Mouse (Mus musculus) layer of hippocampus, postnatal 25 days (tissue): Measurements from ENCODE around the gene Nkd2. TPM values are rescaled to one million over a fixed set of nuclear protein-coding genes. Genes with fewer than 3 reads are reported as not detected.

Experiments used
- DNase-seq, 2 experiments: peaks; one replicate each; pipeline ENCODE4 v3.0.0; 2022; ENCODE audit warnings: mixed read lengths in 2 of 2, low spot score in 1 of 2; ENCODE audit errors: extremely low spot score in 1 of 2
- total RNA-seq, 2 experiments: library from RNA; stranded (reverse); gene quantifications; 2 replicates each; pipeline ENCODE4 v1.2.3; 2021

Nkd2 gene
- 1 to 10 TPM; 5.1 to 8.3 TPM for total RNA-seq

DNA sequence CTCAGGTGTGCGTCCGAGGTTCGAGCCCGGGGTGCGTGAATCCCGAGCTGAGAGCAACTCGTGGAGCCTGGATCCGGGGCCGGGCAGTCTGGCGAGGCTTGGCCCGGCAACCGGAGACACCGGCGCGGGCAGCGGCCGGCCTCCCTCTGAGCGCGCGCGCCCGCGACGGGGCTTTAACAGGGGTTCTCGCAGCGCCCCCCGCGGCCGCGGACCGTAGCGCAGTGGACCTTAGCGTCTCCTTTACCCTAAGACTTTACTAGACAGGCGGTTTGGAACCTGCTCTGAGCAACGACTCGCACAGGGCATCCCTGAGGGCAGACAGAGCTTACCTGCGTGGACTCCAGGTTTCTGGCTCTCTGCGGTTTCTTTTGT is at the start of gene Nkd2:
Gene Nkd2 (minus strand): TSS at position 167 of the 372 bp plus-strand sequence.
- peak; percentile 74 to 83 for DNase-seq

DNA sequence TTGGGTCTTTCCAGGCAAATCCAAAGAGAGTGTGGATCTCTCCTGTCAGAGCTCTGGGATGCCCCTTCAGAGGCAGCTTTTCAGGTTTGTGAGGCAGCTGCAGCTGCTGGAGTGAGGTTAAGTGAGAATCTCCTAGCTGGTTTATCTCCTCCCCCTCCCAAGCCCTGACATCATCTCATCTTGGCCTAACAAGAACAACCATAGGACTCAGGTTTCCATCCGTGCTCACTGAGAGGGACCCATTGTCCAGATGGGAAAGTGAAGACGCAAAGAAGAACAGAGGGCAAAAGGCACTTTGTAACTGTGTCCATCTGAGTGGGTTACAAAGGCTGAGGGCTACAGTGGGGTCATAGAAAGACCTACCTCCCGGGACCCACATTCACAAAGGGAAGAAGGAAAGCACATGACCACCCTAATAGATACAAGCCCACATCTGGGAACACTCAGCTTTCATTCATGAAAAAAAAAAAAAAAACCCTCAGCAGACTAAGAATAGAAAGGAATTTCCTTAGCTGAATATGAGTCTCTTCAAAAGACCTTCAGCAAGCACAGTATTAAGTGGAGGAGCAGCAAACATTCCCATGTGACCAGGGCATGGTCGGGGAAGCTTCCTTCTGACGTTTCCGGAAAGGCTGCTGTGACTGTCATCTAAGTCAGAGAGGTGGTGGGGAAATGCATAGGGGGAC is 45.2 kb upstream of the Nkd2 start:
- no peak for DNase-seq

DNA sequence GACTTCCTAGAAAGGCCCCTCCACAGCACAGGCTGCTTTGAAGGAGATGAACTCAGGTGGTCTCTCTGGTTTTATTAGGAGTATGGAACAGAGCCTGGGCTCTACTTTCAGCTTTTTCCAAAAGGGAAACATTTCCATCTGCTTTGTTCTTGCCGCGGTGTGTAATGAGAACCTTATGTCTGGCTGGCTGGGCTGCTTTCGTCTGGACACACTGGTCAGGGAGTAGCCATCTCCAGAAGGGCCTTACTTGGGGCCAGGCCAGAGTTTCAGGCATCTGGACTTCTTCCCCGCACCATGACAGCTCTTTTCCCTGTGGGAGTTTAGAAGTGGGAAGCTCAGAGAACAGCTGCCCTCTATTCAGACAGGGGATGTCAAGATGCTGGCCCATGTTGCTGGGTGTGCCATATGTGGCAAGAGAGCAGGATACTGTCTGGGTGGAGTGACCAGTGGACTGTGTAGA is 40.0 kb upstream of the Nkd2 start:
- DNase-seq = no peak

DNA sequence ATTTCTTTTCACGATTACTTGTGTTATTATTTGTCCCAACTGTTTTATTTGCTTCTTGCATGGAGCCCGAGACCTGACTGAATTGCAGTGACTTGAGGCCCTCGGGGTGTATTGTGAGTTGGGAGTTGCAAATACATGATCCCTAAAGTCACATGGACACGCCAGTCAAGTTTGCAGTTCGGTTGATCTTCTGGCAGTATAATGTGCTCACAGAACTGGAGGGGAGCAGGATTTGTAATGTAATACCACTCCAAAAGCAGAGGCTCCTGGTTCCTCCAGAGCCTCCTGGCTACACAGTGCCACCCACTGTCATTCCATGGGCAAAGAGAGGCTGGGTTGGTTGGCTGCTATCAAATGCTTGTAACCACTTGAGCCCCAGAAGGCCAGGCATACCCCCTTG is 39.2 kb upstream of the Nkd2 start:
- no peak for DNase-seq

DNA sequence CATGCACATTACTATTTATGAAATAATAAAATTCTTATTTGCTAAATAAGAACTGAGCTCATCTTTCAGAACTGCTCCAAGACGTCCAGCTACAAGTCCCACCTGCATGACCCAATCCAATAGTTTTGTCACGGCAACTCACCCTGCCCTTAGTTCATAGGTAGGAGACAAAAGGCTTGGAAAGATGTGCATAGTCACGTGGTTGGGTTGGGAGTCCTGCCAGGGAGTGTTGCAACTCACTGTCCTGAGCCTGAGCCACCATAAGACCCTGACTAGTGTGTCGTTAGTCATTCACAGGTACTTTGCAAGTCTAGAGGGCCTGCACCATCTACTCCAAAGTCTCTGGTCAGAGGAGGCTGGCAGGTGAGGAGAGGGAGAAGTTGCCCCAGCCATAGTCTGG is 38.6 kb upstream of the Nkd2 start:
- no peak for DNase-seq

DNA sequence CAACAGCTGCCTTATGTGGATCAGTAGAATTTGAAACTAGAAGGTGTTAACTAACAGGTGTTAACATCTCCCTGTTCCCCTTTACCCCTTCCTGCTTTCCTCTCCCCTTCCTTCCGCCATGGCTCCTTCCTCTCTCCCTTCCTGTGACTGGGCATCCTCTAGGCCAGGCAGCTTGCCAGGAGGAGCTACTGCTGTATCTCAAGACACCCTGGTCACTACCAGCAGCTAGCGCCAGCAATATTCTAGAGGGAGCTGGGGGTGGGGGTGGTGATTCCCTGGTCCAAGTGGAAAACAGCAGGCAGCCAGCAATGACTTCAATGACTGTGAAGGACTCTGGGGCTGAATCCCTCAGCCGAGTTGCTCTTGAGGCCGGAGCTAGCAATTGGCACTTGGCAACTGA is 38.2 kb upstream of the Nkd2 start:
- no peak for DNase-seq

DNA sequence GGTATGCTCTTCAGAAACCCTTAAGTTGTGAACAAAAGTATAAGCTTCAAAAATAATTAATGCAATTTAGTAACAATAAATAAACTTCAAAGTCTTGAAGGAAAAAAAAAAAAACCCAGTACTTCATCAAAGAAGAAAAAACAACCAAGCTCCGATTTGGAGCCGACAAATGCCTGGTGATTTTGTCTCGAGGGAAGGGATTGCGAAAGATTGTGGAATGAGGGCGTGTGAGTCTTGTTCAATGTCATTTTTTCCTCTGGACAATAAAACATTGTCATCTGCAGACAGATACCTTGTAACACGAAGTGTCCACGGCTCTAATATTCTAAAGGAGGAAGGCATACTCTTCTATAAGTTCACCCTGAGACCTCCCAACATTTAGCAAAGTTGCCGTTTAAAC is 33.9 kb upstream of the Nkd2 start:
- DNase-seq = no peak

DNA sequence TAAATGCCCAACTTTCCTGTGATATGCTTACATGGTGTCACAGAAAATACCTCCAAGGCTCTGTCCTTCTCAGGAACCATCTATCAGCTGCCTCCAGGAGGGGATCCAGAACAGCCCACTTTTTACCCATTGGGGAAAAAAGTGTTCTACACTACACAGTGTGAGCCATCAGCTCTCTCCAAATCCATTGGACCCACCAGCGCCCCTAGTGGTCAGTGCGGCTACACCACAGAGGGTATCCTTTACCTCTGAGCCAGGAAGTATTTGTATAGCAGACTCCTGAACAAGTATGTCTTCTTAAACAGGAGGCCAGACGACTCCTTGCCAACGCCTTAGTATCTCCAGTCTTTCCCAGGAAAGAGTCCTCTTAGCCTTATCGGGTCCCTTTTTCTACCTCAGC is 32.4 kb upstream of the Nkd2 start:
- peak in 1 of 2 experiments; percentile 63 for DNase-seq

DNA sequence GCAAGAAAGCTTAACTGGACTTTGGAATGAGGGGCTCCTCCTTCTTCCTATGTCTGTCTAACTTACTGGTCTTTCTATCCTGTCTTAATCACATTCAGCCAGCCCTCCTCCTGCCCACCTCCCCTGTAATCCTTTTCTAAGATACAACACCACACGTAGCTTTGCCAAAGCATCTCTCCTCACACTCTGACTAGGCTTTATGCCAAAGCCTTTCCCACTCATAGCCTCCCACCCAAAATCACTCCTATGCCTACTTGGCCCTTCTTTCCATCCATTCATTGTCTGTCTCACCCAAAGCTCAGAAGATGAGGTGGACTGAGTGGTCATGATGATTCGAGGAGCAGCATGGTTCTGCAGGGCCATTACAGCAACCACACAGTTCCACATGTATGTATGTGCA is 24.7 kb upstream of the Nkd2 start:
- DNase-seq = no peak

DNA sequence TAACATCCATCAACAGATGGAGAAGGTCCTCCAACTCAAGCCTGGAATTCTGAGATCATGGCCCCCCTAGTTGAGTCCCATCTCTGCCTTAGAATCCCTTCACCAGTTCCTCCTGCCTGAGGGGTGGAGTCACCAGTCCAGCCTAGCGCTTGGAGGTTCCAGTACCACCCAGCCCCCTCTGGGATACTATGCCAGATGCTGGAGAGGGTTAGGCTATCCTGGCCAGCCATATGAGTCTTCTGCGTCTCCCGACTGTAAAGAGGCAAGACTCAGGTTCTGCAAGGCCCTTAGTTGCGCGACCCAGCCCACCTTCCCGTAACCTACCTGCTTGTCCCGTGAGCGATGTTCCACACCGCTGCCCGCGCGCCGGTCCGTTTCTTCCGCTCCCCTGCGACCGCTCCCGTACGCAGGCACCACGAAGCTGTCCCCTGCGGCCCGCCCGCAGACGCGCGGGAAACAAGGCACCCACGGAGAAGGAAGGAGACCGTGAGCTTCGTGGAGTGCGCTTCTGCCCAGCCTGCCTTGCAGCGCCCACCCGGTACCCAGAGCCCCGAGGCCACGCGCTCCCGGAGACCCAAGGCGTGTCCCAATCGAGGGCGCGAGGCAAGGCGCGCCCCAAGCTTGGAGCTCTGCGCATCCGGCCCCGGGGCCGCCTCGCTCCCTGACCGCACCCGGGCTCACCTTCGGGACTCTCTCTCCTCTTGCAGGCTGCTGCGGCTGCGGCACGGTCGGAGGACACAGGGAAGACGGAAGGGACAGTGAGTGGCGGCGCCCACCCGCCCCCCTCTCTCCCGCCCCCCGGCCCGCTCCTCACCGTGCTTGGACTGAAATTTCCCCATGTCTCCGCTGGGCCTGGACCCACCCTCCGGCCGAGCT is 604 bp downstream of the Nkd2 start:
- no peak for DNase-seq

DNA sequence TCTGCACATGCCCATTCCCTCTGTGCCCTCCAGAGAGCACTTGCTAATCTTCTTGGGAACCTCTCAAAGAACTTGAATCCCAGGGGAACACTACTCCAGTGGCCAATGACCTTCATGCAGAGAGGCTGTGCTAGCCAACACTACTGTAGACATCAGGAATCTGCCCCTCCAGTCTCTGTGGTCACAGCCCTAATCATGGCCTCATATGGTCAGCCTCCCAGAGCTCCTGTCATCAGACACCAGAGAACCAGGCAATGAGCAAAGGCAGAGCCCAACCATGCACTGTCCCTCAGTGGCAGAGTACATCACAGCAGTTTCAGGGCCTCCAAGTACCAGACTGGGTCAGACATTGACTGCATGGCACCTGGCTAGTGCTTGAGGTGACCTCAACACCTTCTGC is 4.7 kb downstream of the Nkd2 start:
- DNase-seq = no peak

DNA sequence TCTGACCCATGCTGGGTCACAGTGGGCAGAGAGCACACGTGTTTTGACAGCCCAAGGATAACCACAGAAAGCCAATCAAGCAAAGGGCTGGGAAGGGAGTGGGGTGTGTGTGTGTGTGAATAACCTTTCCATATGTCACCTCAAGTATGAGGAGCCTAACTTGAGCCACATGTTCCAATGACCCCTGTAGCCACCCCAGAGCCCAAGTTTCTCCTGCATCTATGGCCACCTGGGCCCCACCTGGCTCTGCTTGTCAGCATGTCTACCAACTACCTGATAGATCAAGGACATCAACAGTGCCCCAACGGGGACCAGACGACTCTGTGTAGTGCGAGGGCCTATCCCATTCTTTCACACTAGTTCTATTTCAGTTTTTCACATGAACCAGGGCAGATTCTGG is 7.7 kb downstream of the Nkd2 start:
- no peak for DNase-seq

DNA sequence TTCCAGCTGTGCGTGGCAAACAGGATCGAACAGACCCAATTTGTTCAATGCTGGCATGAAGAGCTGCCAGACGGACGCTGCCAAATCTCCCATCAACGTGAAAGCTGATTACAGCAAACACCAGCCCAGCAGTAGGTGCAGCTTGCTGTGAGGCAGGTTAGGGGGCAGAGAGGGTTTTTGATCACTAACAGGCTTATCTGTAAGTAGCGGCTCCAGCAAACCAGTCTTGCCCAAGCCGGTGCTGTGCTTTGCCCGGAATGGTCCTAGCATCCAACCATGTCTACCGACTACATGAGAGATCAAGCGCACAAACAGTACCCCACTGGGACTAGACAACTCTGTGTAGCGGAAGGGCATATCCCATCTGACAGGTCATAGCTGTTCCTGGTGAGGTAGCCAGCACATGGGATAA is 8.3 kb downstream of the Nkd2 start:
- DNase-seq = no peak

DNA sequence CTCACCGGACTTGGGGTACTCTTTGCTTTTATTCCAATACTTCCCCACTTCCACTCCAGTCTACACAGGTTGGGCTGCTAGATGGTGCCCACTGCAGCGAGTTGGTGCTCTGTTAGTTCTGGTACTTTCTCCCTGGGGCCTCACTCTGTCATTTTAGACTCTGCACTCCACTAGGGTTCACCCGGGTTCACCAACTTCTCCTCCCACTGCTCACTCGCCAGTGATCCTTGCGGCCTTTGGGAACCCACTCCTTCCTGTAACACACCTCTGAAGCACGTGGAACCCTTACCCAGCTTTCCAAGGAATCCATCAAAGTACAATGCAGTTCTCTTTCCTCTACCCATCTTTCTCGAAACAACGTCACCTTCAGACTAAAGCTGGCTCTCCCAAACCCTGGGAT is 9.7 kb downstream of the Nkd2 start:
- DNase-seq = no peak

DNA sequence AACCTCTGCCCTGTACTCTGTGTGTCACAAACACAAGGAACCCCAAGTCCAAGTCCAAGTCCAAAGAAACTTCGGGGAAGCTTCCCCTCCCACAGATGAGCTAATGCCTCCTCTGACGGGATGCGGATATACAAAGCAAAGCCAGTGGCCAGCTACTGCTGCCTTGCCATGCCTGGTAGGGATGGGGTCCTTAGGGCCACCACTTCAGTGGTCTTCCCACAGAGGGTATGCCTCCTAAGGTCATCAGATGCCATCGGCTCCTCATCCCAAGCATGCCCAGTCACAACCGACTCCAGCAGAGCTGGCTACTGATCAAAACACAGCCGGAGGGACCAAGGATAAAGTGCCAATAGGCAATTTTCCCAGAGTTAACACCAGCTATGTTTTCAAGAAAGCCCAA is 10.9 kb downstream of the Nkd2 start:
- DNase-seq = no peak

DNA sequence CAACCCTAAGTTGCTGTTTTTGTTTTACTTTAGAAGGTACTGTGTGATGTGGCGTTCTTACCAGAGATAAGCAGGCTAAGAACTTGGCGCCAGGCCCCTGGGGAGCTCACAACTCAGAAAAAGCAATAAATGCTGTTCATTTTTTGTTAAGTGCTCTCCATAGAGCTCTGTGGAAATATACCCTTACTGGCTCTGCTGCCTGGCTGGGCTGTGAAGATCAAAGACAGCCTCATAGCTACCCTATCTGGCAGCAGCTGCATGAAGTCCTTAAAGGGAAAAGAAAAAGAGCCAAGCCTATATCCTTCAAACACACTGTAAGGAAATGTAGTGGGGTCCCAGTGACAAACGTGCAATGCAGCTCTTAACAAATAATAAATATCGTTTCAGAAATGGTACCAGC is 11.6 kb downstream of the Nkd2 start:
- DNase-seq = no peak

DNA sequence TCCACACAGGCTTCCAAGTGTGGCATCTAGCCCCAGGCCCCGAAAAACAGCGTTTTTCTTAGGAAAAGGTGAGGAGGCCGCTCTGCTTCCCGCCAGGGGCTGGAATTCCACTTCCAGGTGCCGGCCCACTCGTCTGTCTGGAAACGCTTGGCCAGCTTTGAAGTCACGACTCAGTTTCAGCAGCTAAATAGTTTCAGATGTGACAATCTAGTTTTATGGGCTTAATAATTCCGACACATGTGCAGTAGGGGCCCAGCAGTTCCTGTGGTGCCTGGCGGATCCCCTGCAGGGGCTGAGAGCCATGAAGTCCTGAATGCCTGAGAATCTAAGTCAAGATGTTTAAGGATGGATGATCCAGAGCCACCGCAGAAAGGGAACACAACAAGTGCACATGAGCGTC is 13.6 kb downstream of the Nkd2 start:
- no peak for DNase-seq

DNA sequence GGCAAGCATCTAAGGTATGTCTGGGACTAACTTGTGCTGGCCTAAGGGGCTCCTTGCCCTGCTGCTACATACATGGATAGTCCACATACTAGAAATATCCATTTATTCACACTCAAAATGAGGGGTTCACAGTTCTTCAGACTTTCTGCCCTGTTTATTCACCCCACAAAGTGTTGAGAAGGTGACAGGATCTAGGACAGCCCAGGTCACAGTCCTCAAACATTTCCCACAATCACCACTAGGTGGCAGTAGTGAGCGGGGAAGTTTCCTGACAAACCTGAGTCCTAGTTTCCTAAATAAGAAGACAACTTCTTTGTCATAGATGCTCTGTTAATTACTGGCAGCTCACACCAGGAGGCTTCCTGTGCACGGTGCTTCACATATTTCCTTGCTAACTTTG is 15.9 kb downstream of the Nkd2 start:
- peak; percentile 50 to 79 for DNase-seq

DNA sequence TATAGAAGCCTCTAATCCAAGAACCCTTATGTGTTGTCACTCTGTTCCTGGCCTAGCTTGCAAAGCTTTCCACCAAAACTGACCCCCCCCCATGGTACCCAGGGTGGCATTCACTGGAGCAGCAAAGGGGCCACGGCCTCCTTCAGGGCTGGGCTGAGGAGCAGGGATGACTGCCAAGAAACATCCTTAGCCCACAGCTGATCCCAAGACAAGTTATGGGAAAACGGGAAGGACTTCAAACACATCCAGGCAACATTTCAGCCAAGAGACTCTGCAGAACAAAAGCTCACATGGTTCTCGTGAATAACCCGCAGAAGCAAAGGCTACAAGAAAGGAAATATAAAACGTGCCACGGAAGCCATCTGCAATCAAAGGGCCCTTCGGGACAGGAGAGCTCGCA is 20.2 kb downstream of the Nkd2 start:
- DNase-seq = no peak

DNA sequence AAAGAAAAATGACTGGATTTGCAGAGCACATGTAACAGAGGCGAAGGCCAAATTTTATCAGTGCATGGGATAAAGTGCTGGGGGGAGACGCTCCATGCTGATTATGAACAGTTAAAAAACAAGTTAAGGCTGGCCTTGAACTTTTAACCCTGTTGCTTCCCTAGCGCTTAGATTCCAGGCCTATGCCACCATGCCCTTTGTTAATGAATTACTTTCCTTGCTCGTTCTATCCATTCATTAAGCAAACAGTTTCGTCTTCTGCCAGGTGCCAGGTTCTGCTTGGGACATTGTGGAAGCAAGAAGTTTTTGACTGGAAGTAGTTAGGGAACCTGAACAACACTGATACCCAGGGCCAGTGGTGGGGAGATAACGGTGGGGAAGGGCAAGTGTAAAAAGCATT is 23.7 kb downstream of the Nkd2 start:
- no peak for DNase-seq

DNA sequence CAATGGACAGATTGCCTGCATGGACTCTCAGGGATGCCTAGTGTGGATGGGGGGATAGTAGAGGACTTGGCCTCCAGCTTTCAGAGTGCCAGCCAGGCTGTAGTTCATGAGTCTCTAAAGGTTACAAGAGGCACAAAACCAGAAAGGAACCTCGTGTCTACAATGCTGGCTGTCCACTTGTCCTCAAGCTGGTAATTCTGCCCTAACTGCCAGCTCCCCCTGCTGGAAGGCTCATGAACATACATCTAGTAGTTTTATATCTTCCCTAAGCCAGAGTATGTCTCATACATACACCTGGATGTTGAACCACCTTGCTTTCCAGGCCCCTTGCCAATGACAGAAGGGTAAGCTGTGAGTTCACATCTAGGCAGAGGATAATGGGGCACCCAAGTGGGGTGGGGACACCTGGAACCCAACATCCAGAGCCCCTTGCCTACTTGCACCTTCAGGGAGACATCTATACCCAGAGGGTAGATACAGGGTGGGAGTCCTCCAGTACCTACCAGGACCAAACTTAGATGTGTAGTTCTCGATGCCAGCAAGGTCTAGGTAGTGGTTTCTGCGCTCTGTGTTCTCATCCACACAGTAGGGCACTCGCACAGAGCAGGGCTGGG is 25.1 kb downstream of the Nkd2 start:
- DNase-seq = peak; percentile 31 to 70

DNA sequence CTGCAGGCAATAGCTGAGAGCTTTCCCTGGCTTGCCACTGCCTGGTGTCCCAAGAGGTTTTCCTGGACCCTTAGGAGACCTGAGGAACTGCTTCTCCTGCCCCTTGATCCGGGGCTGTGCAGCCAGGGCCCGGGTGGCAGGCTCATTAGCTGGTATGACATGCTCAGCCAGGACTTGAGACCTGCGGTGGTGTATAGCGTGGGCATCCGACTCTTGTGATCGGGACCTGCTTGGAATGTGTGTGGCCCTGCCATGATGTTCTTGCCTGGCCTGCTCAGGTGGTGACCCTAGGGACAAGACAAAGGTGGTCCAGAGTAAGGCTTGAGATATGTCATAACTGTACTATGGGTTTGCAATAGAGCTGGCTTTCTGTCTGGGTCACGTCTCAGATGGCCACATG is 26.2 kb downstream of the Nkd2 start:
- no peak for DNase-seq
